Mouse (Mus musculus): ENCODE measurements around the gene Spen.

- no peak for TF ChIP-seq MAFK (IDR thresholded peaks at IDR 0.05; ENCODE audit: insufficient read depth, low read depth, low read length)
- no peak for TF ChIP-seq ZNF384 (IDR thresholded peaks at IDR 0.05; ENCODE audit: low read depth, low read length)
Measured at GRCm38 (mm10) chr4:141469343-141469742, 69.1 kb downstream of the Spen start.
